Comparison of ENCODE assay signal across 24 mouse cellular contexts in genomic region chr14:122986404-122986803, GRCm38 (mm10). TPM values are rescaled to one million over a fixed set of nuclear protein-coding genes. Genes with fewer than 3 reads are reported as not detected.
A peak's percentile ranks its signal among the peaks of the same experiment; 100 is the strongest.
DNase-seq lines count a peak whose midpoint lies in the region; ATAC-seq and TF ChIP-seq lines count a peak whose summit lies in the region.
"Had no signal": no experiment of that assay in that cellular context is flagged by ENCODE, and none has a peak within 500 bp of the region (broad histone marks: within the 10 kb centered on the region; RNA-seq: fewer than 3 reads in every experiment).

No protein-coding gene starts in this region.

- no peaks in the 10 kb centered on the region for H3K9me3 ChIP-seq in lung, postnatal 0 days (ENCODE audit: low read length)
- H3K9me3 ChIP-seq in forebrain, embryonic 10.5 days, result no peaks in the 10 kb centered on the region
- H3K9me3 ChIP-seq: embryonic facial prominence, embryonic 15.5 days; heart, embryonic 12.5 days; hindbrain, embryonic 12.5 days; midbrain, embryonic 15.5 days; neural tube, embryonic 15.5 days had no signal

- H3K9ac ChIP-seq in lung, postnatal 0 days (replicated peaks; ENCODE audit: low read depth), result no peak overlapping the region
- H3K9ac ChIP-seq: embryonic facial prominence, embryonic 15.5 days; heart, embryonic 12.5 days; hindbrain, embryonic 12.5 days; midbrain, embryonic 15.5 days; neural tube, embryonic 15.5 days had no signal

- H3K36me3 ChIP-seq in lung, postnatal 0 days (ENCODE audit: insufficient read depth, low read length), result no peaks in the 10 kb centered on the region
- no peaks in the 10 kb centered on the region for H3K36me3 ChIP-seq in forebrain, embryonic 10.5 days (replicated peaks)
- H3K36me3 ChIP-seq: embryonic facial prominence, embryonic 15.5 days; heart, embryonic 12.5 days; hindbrain, embryonic 12.5 days; midbrain, embryonic 15.5 days; neural tube, embryonic 15.5 days had no signal

- no peak overlapping the region for H3K27ac ChIP-seq in lung, postnatal 0 days (ENCODE audit: low read length)
- no peak overlapping the region for H3K27ac ChIP-seq in forebrain, embryonic 10.5 days
- H3K27ac ChIP-seq: embryonic facial prominence, embryonic 15.5 days; hindbrain, embryonic 12.5 days; kidney, postnatal 0 days; midbrain, embryonic 15.5 days; neural tube, embryonic 15.5 days had no signal

- no peak for TF ChIP-seq CTCF in lung, postnatal 0 days (IDR thresholded peaks at IDR 0.05)

- TF ChIP-seq EP300 in lung, postnatal 0 days (IDR thresholded peaks at IDR 0.05), result no peak

- peak overlapping the region; percentile 32 for H3K4me2 ChIP-seq in lung, postnatal 0 days (replicated peaks; ENCODE audit: low read depth, low read length)
- H3K4me2 ChIP-seq: embryonic facial prominence, embryonic 15.5 days; heart, embryonic 12.5 days; hindbrain, embryonic 12.5 days; midbrain, embryonic 15.5 days; neural tube, embryonic 15.5 days had no signal

- no peak overlapping the region for H3K4me3 ChIP-seq in lung, postnatal 0 days (ENCODE audit: low read depth, low read length)
- no peak overlapping the region for H3K4me3 ChIP-seq in forebrain, embryonic 10.5 days
- H3K4me3 ChIP-seq: embryonic facial prominence, embryonic 15.5 days; heart, embryonic 12.5 days; hindbrain, embryonic 12.5 days; midbrain, embryonic 15.5 days; neural tube, embryonic 15.5 days had no signal

- ATAC-seq in lung, postnatal 0 days, result no peak
- peak; percentile 42 for ATAC-seq in CD4-positive, CD25-positive, alpha-beta regulatory T cell, adult 4 months
- ATAC-seq in common myeloid progenitor, adult 5-6 weeks (replicated peaks; ENCODE audit: low read depth, poor library complexity, severe bottlenecking), result peak; percentile 8; the same call in 1 of the 2 replicates
- ATAC-seq: forebrain, embryonic 16.5 days; midbrain, embryonic 15.5 days; Patski had no signal

- 19% methylated on average over 2 of the region's 2 CpGs for WGBS in lung, postnatal 0 days
- 88% methylated on average over 2 of the region's 2 CpGs for WGBS in forebrain, embryonic 10.5 days

- H3K27me3 ChIP-seq in lung, postnatal 0 days (replicated peaks; ENCODE audit: insufficient read depth, low read length), result peaks cover 8% of the 10 kb centered on the region; the same call in 1 of the 2 replicates
- no peaks in the 10 kb centered on the region for H3K27me3 ChIP-seq in forebrain, embryonic 10.5 days (ENCODE audit: poor library complexity, severe bottlenecking)
- H3K27me3 ChIP-seq: embryonic facial prominence, embryonic 15.5 days; heart, embryonic 12.5 days; hindbrain, embryonic 12.5 days; midbrain, embryonic 15.5 days; neural tube, embryonic 15.5 days; Patski had no signal

- no peaks in the 10 kb centered on the region for H3K4me1 ChIP-seq in lung, postnatal 0 days (ENCODE audit: insufficient read depth, low read depth, low read length)
- H3K4me1 ChIP-seq in forebrain, embryonic 10.5 days, result peaks cover 25% of the 10 kb centered on the region

- DNase-seq in lung, postnatal 0 days (ENCODE audit: low spot score), result peak; percentile 39
- no peak for DNase-seq in lung, postnatal 36 days
- DNase-seq in naive thymus-derived CD4-positive, alpha-beta T cell, adult 2 months (ENCODE audit: low read depth), result peak; percentile 57
- no peak for DNase-seq in thymus, postnatal 10 days (ENCODE audit: low spot score in 2 of 2)
- no peak for DNase-seq in forebrain, embryonic 10.5 days (ENCODE audit: extremely low spot score, low spot score)
- no peak for DNase-seq in c-Kit-positive CD71-positive TER-119-positive erythroid progenitor cells, embryonic 14.5 days (ENCODE audit: low spot score)
- DNase-seq: adrenal gland, adult 2 months; cerebellum, adult 2 months; cerebellum, postnatal 36 days; gastrocnemius, postnatal 10 days; heart, postnatal 10 days; kidney, adult 18-20 months; lung, postnatal 14 days; thymus, postnatal 36 days had no signal

RNA-seq across cellular contexts. Expression of gene Tmtc4, which starts 2.6 kb away (rescaled TPM):
- 6.2 and 10.7 TPM in 2 replicates for polyA plus RNA-seq in lung, postnatal 0 days (2015; fragmentation: Nextera tagmentation; extraction: Ambion mirVana)
- polyA plus RNA-seq in CD4-positive, CD25-positive, alpha-beta regulatory T cell, adult 4 months (2017; shearing (Covaris generic)), result 10 to 100 TPM; 28.3 to 29.9 TPM
- total RNA-seq in common myeloid progenitor, adult 5-6 weeks (2017), result 4.4 and 13.6 TPM in 2 replicates
- 23.5 and 26.3 TPM in 2 replicates for polyA plus RNA-seq in forebrain, embryonic 10.5 days (2016; fragmentation: Nextera tagmentation; extraction: Ambion mirVana)

Comparison
In these comparisons a context has a peak if more than half of its experiments do, and no peak if none do; other contexts are left out.
1. DNase-seq: peak in lung, postnatal 0 days (single experiment) and naive thymus-derived CD4-positive, alpha-beta T cell, adult 2 months (single experiment); none in lung, postnatal 36 days (single experiment), thymus, postnatal 10 days (0 of 2), forebrain, embryonic 10.5 days (single experiment) and c-Kit-positive CD71-positive TER-119-positive erythroid progenitor cells, embryonic 14.5 days (single experiment).